ENCODE assay signal across 29 mouse cellular contexts in genomic region chr19:11015468-11015867, GRCm38 (mm10). TPM values are rescaled to one million over a fixed set of nuclear protein-coding genes. Genes with fewer than 3 reads are reported as not detected.
"Had no signal": no experiment of that assay in that cellular context is flagged by ENCODE, and none has a peak within 500 bp of the region (broad histone marks: within the 10 kb centered on the region; RNA-seq: fewer than 3 reads in every experiment).

No protein-coding gene starts in this region.

- H3K27me3 ChIP-seq: limb, embryonic 13.5 days; liver, embryonic 13.5 days; megakaryocyte, embryonic 14.5 days; midbrain, embryonic 13.5 days had no signal

- H3K36me3 ChIP-seq: limb, embryonic 10.5 days; limb, embryonic 13.5 days; liver, embryonic 13.5 days; midbrain, embryonic 10.5 days; midbrain, embryonic 13.5 days had no signal

- H3K9ac ChIP-seq: limb, embryonic 13.5 days; liver, embryonic 13.5 days; midbrain, embryonic 13.5 days had no signal

- DNase-seq: kidney, adult 2 months; kidney, postnatal 10 days; kidney, postnatal 4 days; layer of hippocampus, adult 9-11 months; liver, embryonic 13.5 days; lung, adult 2 months; thymus, adult 2 months; thymus, postnatal 14 days; thymus, postnatal 4 days had no signal

- H3K4me3 ChIP-seq: layer of hippocampus, adult 2 months; limb, embryonic 10.5 days; limb, embryonic 13.5 days; liver, embryonic 13.5 days; megakaryocyte, embryonic 14.5 days; midbrain, embryonic 10.5 days; midbrain, embryonic 13.5 days; myocyte had no signal

- H3K4me1 ChIP-seq: limb, embryonic 10.5 days; limb, embryonic 13.5 days; liver, embryonic 13.5 days; midbrain, embryonic 10.5 days; midbrain, embryonic 13.5 days had no signal

- H3K27ac ChIP-seq: hindbrain, postnatal 0 days; layer of hippocampus, adult 2 months; limb, embryonic 10.5 days; limb, embryonic 13.5 days; liver, embryonic 13.5 days; midbrain, embryonic 10.5 days; midbrain, embryonic 13.5 days; stomach, postnatal 0 days had no signal

- H3K9me3 ChIP-seq: limb, embryonic 10.5 days; limb, embryonic 13.5 days; liver, embryonic 13.5 days; megakaryocyte, embryonic 14.5 days; midbrain, embryonic 10.5 days; midbrain, embryonic 13.5 days had no signal

- ATAC-seq: hindbrain, postnatal 0 days; inflammation-experienced regulatory T-cells, adult 6 months; midbrain, embryonic 13.5 days; midbrain, embryonic 16.5 days had no signal

- H3K4me2 ChIP-seq: limb, embryonic 13.5 days; liver, embryonic 13.5 days; midbrain, embryonic 13.5 days had no signal

RNA-seq across cellular contexts. Expression of gene Ms4a18, which starts 2.4 kb away (rescaled TPM):
- total RNA-seq: hindbrain, postnatal 0 days; layer of hippocampus, adult 2 months; layer of hippocampus, postnatal 25 days; left cerebral cortex, adult 18-20 months; left cerebral cortex, postnatal 25 days; monocyte, adult 5-6 weeks had no signal
- polyA plus RNA-seq: hindbrain, postnatal 0 days; inflammation-experienced regulatory T-cells, adult 6 months; kidney, adult 2 months; kidney, embryonic 14.5 days; limb, embryonic 10.5 days; limb, embryonic 13.5 days; liver, embryonic 13.5 days; lung, adult 2 months; lung, embryonic 16.5 days; midbrain, embryonic 10.5 days; midbrain, embryonic 13.5 days; midbrain, embryonic 16.5 days; neural tube, embryonic 11.5 days; neural tube, embryonic 14.5 days; stomach, embryonic 14.5 days; stomach, postnatal 0 days had no signal

RNA-seq across cellular contexts. Expression of gene Ms4a15, which starts 22.4 kb away (rescaled TPM):
- total RNA-seq: hindbrain, postnatal 0 days; layer of hippocampus, adult 2 months; layer of hippocampus, postnatal 25 days; left cerebral cortex, adult 18-20 months; left cerebral cortex, postnatal 25 days had no signal
- polyA plus RNA-seq: hindbrain, postnatal 0 days; inflammation-experienced regulatory T-cells, adult 6 months; kidney, adult 2 months; kidney, embryonic 14.5 days; limb, embryonic 10.5 days; limb, embryonic 13.5 days; liver, embryonic 13.5 days; lung, embryonic 16.5 days; midbrain, embryonic 10.5 days; midbrain, embryonic 13.5 days; midbrain, embryonic 16.5 days; myocyte; neural tube, embryonic 11.5 days; neural tube, embryonic 14.5 days; stomach, embryonic 14.5 days; stomach, postnatal 0 days; thymus, adult 2 months had no signal

RNA-seq across cellular contexts. Expression of gene Ms4a10, which starts 41.0 kb away (rescaled TPM):
- total RNA-seq: hindbrain, postnatal 0 days; layer of hippocampus, adult 2 months; layer of hippocampus, postnatal 25 days; left cerebral cortex, adult 18-20 months; left cerebral cortex, postnatal 25 days; monocyte, adult 5-6 weeks had no signal
- polyA plus RNA-seq: hindbrain, postnatal 0 days; inflammation-experienced regulatory T-cells, adult 6 months; kidney, adult 2 months; kidney, embryonic 14.5 days; limb, embryonic 10.5 days; limb, embryonic 13.5 days; liver, embryonic 13.5 days; lung, adult 2 months; lung, embryonic 16.5 days; midbrain, embryonic 10.5 days; midbrain, embryonic 13.5 days; midbrain, embryonic 16.5 days; neural tube, embryonic 11.5 days; neural tube, embryonic 14.5 days; stomach, embryonic 14.5 days; stomach, postnatal 0 days had no signal
